16 mouse cellular contexts compared by ENCODE assay signal in the genomic region with DNA sequence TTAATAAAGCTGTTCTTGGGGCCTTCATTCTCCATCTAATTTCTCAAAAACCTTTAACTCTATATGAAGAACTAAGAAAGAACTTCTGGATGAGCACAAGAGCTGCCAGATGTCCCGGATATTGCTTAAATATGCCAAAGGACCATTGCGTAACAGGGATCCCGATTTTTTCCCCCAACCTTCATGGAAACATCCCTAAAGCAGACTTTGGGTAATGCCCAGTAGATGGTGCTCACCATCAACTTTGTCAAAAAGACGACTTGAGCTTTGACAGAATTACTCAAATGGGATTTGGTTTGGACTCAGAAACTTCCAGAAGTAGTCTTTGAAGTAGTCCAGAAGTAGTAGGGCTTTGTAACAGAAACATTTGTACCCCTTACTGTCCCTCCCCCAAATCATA.
DNase-seq lines count a peak whose midpoint lies in the region; ATAC-seq and TF ChIP-seq lines count a peak whose summit lies in the region.
"Had no signal": no experiment of that assay in that cellular context is flagged by ENCODE, and none has a peak within 500 bp of the region (broad histone marks: within the 10 kb centered on the region; RNA-seq: fewer than 3 reads in every experiment).

No protein-coding gene starts in this region.

- WGBS in kidney, postnatal 0 days: 42% methylated on average over 4 of the region's 4 CpGs
- 34% methylated on average over 4 of the region's 4 CpGs for WGBS in stomach, postnatal 0 days

- no peak for TF ChIP-seq EP300 in stomach, postnatal 0 days (optimal IDR thresholded peaks at IDR 0.05)

- TF ChIP-seq CTCF in kidney, postnatal 0 days (IDR thresholded peaks at IDR 0.05; ENCODE audit: low read depth): peak; percentile 49; the same call in 1 of the 2 replicates
- peak; percentile 43 for TF ChIP-seq CTCF in stomach, postnatal 0 days (IDR thresholded peaks at IDR 0.05; ENCODE audit: low read depth)

- H3K27me3 ChIP-seq in kidney, postnatal 0 days (ENCODE audit: insufficient read depth, low read length): no peaks in the 10 kb centered on the region
- H3K27me3 ChIP-seq in stomach, postnatal 0 days (ENCODE audit: control insufficient read depth, insufficient read depth, low read length): no peaks in the 10 kb centered on the region
- H3K27me3 ChIP-seq: limb, embryonic 15.5 days; neural tube, embryonic 15.5 days; Patski had no signal

- no peak overlapping the region for H3K4me2 ChIP-seq in kidney, postnatal 0 days (ENCODE audit: low read length)
- H3K4me2 ChIP-seq in stomach, postnatal 0 days (replicated peaks; ENCODE audit: low read depth): no peak overlapping the region
- H3K4me2 ChIP-seq: limb, embryonic 15.5 days; midbrain, embryonic 11.5 days; neural tube, embryonic 15.5 days had no signal

- H3K36me3 ChIP-seq in kidney, postnatal 0 days (ENCODE audit: insufficient read depth, low read length): no peaks in the 10 kb centered on the region
- H3K36me3 ChIP-seq in stomach, postnatal 0 days (ENCODE audit: control insufficient read depth, insufficient read depth, low read length): no peaks in the 10 kb centered on the region
- H3K36me3 ChIP-seq: limb, embryonic 15.5 days; neural tube, embryonic 15.5 days had no signal

- H3K27ac ChIP-seq in kidney, postnatal 0 days: no peak overlapping the region
- H3K27ac ChIP-seq in stomach, postnatal 0 days (replicated peaks): no peak overlapping the region
- H3K27ac ChIP-seq: limb, embryonic 15.5 days; neural tube, embryonic 15.5 days had no signal

- H3K9ac ChIP-seq in kidney, postnatal 0 days (ENCODE audit: low read depth, low read length): no peak overlapping the region
- no peak overlapping the region for H3K9ac ChIP-seq in stomach, postnatal 0 days (ENCODE audit: low read length)
- H3K9ac ChIP-seq: limb, embryonic 15.5 days; neural tube, embryonic 15.5 days had no signal

- H3K4me3 ChIP-seq in kidney, postnatal 0 days (replicated peaks; ENCODE audit: low read depth, low read length): no peak overlapping the region
- H3K4me3 ChIP-seq in stomach, postnatal 0 days (ENCODE audit: low read depth, low read length): no peak overlapping the region
- H3K4me3 ChIP-seq: limb, embryonic 15.5 days; neural tube, embryonic 15.5 days had no signal

- H3K4me1 ChIP-seq in kidney, postnatal 0 days (replicated peaks; ENCODE audit: insufficient read depth, low read length): no peaks in the 10 kb centered on the region
- H3K4me1 ChIP-seq in stomach, postnatal 0 days (replicated peaks; ENCODE audit: control insufficient read depth, insufficient read depth): no peaks in the 10 kb centered on the region
- H3K4me1 ChIP-seq: limb, embryonic 15.5 days; neural tube, embryonic 15.5 days had no signal

- ATAC-seq in kidney, postnatal 0 days (replicated peaks; ENCODE audit: low FRiP score, low read depth): no peak
- ATAC-seq in stomach, postnatal 0 days (ENCODE audit: low FRiP score, low TSS enrichment): no peak
- ATAC-seq: Patski had no signal

- no peaks in the 10 kb centered on the region for H3K9me3 ChIP-seq in kidney, postnatal 0 days (replicated peaks; ENCODE audit: low read length)
- no peaks in the 10 kb centered on the region for H3K9me3 ChIP-seq in stomach, postnatal 0 days (ENCODE audit: control insufficient read depth, low read length)
- H3K9me3 ChIP-seq: limb, embryonic 15.5 days; neural tube, embryonic 15.5 days had no signal

- peak; percentile 1 for DNase-seq in cerebellum, adult 9-10 months
- DNase-seq in cerebellum, postnatal 4 days (ENCODE audit: low spot score in 2 of 2): no peak
- peak; percentile 5 for DNase-seq in kidney, postnatal 0 days (ENCODE audit: low spot score)
- no peak for DNase-seq in kidney, postnatal 14 days
- peak; percentile 18 for DNase-seq in retina, embryonic 14.5 days (ENCODE audit: low spot score)
- no peak for DNase-seq in retina, postnatal 1 day
- DNase-seq in stomach, postnatal 0 days (ENCODE audit: low spot score): no peak
- no peak for DNase-seq in thymus, postnatal 0 days (ENCODE audit: low spot score)
- DNase-seq: cerebellum, postnatal 14 days; gastrocnemius, postnatal 25 days; heart, postnatal 14 days; thymus, postnatal 14 days had no signal

Comparison
In these comparisons a context has a peak if more than half of its experiments do, and no peak if none do; other contexts are left out.
1. DNase-seq: peak in cerebellum, adult 9-10 months (single experiment), kidney, postnatal 0 days (single experiment) and retina, embryonic 14.5 days (single experiment); none in cerebellum, postnatal 4 days (0 of 2), kidney, postnatal 14 days (single experiment), retina, postnatal 1 day (single experiment), stomach, postnatal 0 days (single experiment) and thymus, postnatal 0 days (single experiment).